Comparison of ENCODE assay signal across 35 mouse cellular contexts in genomic region chr4:138962719-138963118, GRCm38 (mm10). TPM values are rescaled to one million over a fixed set of nuclear protein-coding genes. Genes with fewer than 3 reads are reported as not detected.
DNase-seq lines count a peak whose midpoint lies in the region; ATAC-seq lines count a peak whose summit lies in the region.
"Had no signal": no experiment of that assay in that cellular context is flagged by ENCODE, and none has a peak within 500 bp of the region (broad histone marks: within the 10 kb centered on the region; RNA-seq: fewer than 3 reads in every experiment).

No protein-coding gene starts in this region.

- no peak overlapping the region for H3K4me2 ChIP-seq in intestine, embryonic 16.5 days (ENCODE audit: low read depth, low read length)
- H3K4me2 ChIP-seq: forebrain, embryonic 13.5 days; heart, embryonic 11.5 days; hindbrain, embryonic 12.5 days; hindbrain, embryonic 15.5 days had no signal

- peak; percentile 52 for DNase-seq in 416B (ENCODE audit: low read depth)
- DNase-seq in right cerebral cortex, postnatal 25 days: no peak
- DNase-seq in embryo, embryonic 11 days: no peak
- no peak for DNase-seq in thymus, postnatal 36 days
- DNase-seq: adrenal gland, adult 2 months; adrenal gland, postnatal 14 days; B cell, adult 2 months; cerebellum, adult 11 months; cerebellum, adult 2 months; cerebellum, adult 9-11 months; cerebellum, postnatal 25 days; gastrocnemius, postnatal 10 days; gastrocnemius, postnatal 36 days; heart, adult 11 months had no signal

- no peaks in the 10 kb centered on the region for H3K27me3 ChIP-seq in intestine, embryonic 16.5 days (replicated peaks; ENCODE audit: control insufficient read depth, insufficient read depth, low read length)
- H3K27me3 ChIP-seq: forebrain, embryonic 13.5 days; hindbrain, embryonic 15.5 days had no signal

- H3K4me3 ChIP-seq in intestine, embryonic 16.5 days (ENCODE audit: low read length): no peak overlapping the region
- H3K4me3 ChIP-seq: forebrain, embryonic 10.5 days; forebrain, embryonic 13.5 days; hindbrain, embryonic 12.5 days; hindbrain, embryonic 15.5 days had no signal

- peak; percentile 73 for ATAC-seq in CD4-positive, CD25-positive, alpha-beta regulatory T cell, adult 4 months
- peak; percentile 69 for ATAC-seq in granulocyte monocyte progenitor cell, adult 5-6 weeks (replicated peaks; ENCODE audit: poor library complexity, severe bottlenecking)
- ATAC-seq in megakaryocyte progenitor cell, adult 5-6 weeks (replicated peaks; ENCODE audit: poor library complexity): peak; percentile 37; the same call in 1 of the 2 replicates
- no peak for ATAC-seq in intestine, embryonic 16.5 days
- ATAC-seq: forebrain, embryonic 13.5 days; forebrain, embryonic 16.5 days; Patski had no signal

- no peaks in the 10 kb centered on the region for H3K36me3 ChIP-seq in intestine, embryonic 16.5 days (ENCODE audit: control insufficient read depth, insufficient read depth, low read length)
- H3K36me3 ChIP-seq: forebrain, embryonic 10.5 days; hindbrain, embryonic 12.5 days; hindbrain, embryonic 15.5 days had no signal

- 87% methylated on average over 5 of the region's 5 CpGs for WGBS in intestine, embryonic 16.5 days

- no peak overlapping the region for H3K27ac ChIP-seq in intestine, embryonic 16.5 days (ENCODE audit: low read length)
- H3K27ac ChIP-seq: forebrain, embryonic 10.5 days; forebrain, embryonic 13.5 days; hindbrain, embryonic 12.5 days; hindbrain, embryonic 15.5 days had no signal

- peaks cover 9% of the 10 kb centered on the region; the same call in 1 of the 2 replicates for H3K4me1 ChIP-seq in intestine, embryonic 16.5 days (ENCODE audit: control insufficient read depth, insufficient read depth, low read length)
- H3K4me1 ChIP-seq: forebrain, embryonic 10.5 days; forebrain, embryonic 13.5 days; hindbrain, embryonic 12.5 days; hindbrain, embryonic 15.5 days had no signal

- no peak overlapping the region for H3K9ac ChIP-seq in intestine, embryonic 16.5 days (ENCODE audit: low read depth, low read length)
- H3K9ac ChIP-seq: forebrain, embryonic 13.5 days; hindbrain, embryonic 12.5 days; hindbrain, embryonic 15.5 days had no signal

- no peaks in the 10 kb centered on the region for H3K9me3 ChIP-seq in intestine, embryonic 16.5 days (ENCODE audit: control insufficient read depth, low read length)
- H3K9me3 ChIP-seq: forebrain, embryonic 10.5 days; forebrain, embryonic 13.5 days; hindbrain, embryonic 12.5 days; hindbrain, embryonic 15.5 days had no signal

RNA-seq across cellular contexts. Expression of gene Rnf186, which starts 4.2 kb away (rescaled TPM):
- not detected for polyA plus RNA-seq in CD4-positive, CD25-positive, alpha-beta regulatory T cell, adult 4 months (2017; shearing (Covaris generic))
- total RNA-seq in granulocyte monocyte progenitor cell, adult 5-6 weeks (2014; fragmentation: Nextera tagmentation): not detected in 2 replicates
- not detected in 2 replicates for total RNA-seq in granulocyte monocyte progenitor cell, adult 5-6 weeks (2017)
- not detected in 2 replicates for total RNA-seq in megakaryocyte progenitor cell, adult 5-6 weeks (2015)
- total RNA-seq in megakaryocyte progenitor cell, adult 5-6 weeks (2017): not detected in 2 replicates
- polyA plus RNA-seq in intestine, embryonic 16.5 days (2015; fragmentation: Nextera tagmentation; extraction: Ambion mirVana): 106 and 121 TPM in 2 replicates
- total RNA-seq: adrenal gland, adult 2 months; adrenal gland, postnatal 14 days; CH12.LX; gastrocnemius, adult 18-20 months; gastrocnemius, postnatal 10 days; gastrocnemius, postnatal 36 days; heart, postnatal 25 days; hematopoietic stem cell, adult 5-6 weeks had no signal
- polyA plus RNA-seq: cerebellum, adult 2 months; cortical plate, adult 2 months; embryonic facial prominence, embryonic 11.5 days; embryonic facial prominence, embryonic 14.5 days; forebrain, embryonic 10.5 days; forebrain, embryonic 16.5 days; G1E; heart, embryonic 11.5 days; heart, embryonic 14.5 days; heart, postnatal 0 days; hindbrain, embryonic 12.5 days; Patski had no signal

RNA-seq across cellular contexts. Expression of gene Tmco4, which starts 10.0 kb away (rescaled TPM):
- 10 to 100 TPM; 22.5 to 44.8 TPM for polyA plus RNA-seq in CD4-positive, CD25-positive, alpha-beta regulatory T cell, adult 4 months (2017; shearing (Covaris generic))
- 18.3 and 18.6 TPM in 2 replicates for total RNA-seq in granulocyte monocyte progenitor cell, adult 5-6 weeks (2014; fragmentation: Nextera tagmentation)
- total RNA-seq in granulocyte monocyte progenitor cell, adult 5-6 weeks (2017): 13.2 and 21.2 TPM in 2 replicates
- total RNA-seq in megakaryocyte progenitor cell, adult 5-6 weeks (2015): 8.3 and 9.5 TPM in 2 replicates
- total RNA-seq in megakaryocyte progenitor cell, adult 5-6 weeks (2017): 19.6 and 26.9 TPM in 2 replicates
- 16.3 and 17.1 TPM in 2 replicates for polyA plus RNA-seq in intestine, embryonic 16.5 days (2015; fragmentation: Nextera tagmentation; extraction: Ambion mirVana)

RNA-seq across cellular contexts. Expression of gene Otud3, which starts 49.0 kb away (rescaled TPM):
- under 1 TPM in 1 of 2 experiments, not detected in 1; 0.62 TPM for polyA plus RNA-seq in CD4-positive, CD25-positive, alpha-beta regulatory T cell, adult 4 months (2017; shearing (Covaris generic))
- 3.8 and 5.7 TPM in 2 replicates for total RNA-seq in granulocyte monocyte progenitor cell, adult 5-6 weeks (2014; fragmentation: Nextera tagmentation)
- total RNA-seq in granulocyte monocyte progenitor cell, adult 5-6 weeks (2017): 3.2 and 4.7 TPM in 2 replicates
- 1.9 and 3.9 TPM in 2 replicates for total RNA-seq in megakaryocyte progenitor cell, adult 5-6 weeks (2015)
- 8.6 and 8.9 TPM in 2 replicates for total RNA-seq in megakaryocyte progenitor cell, adult 5-6 weeks (2017)
- polyA plus RNA-seq in intestine, embryonic 16.5 days (2015; fragmentation: Nextera tagmentation; extraction: Ambion mirVana): 4.4 and 4.6 TPM in 2 replicates
